Mouse (Mus musculus) spleen, adult 2 months (tissue): ENCODE measurements around the gene Rad51b.

Experiments
- CTCF ChIP-seq: fragments of 200-500 bp; IDR thresholded peaks from 2 replicates; pipeline ENCODE4 v1.5.1; 2011; ENCODE audit warnings: mild to moderate bottlenecking, inconsistent platforms; ENCODE audit not compliant: insufficient read depth, insufficient read length, insufficient replicate concordance; ENCODE audit errors: extremely low read depth
- POLR2A ChIP-seq: fragments of 200-500 bp; IDR thresholded peaks from 2 replicates; pipeline ENCODE4 v1.6.1; 2011; ENCODE audit warnings: low read depth, low read length, inconsistent platforms

DNA sequence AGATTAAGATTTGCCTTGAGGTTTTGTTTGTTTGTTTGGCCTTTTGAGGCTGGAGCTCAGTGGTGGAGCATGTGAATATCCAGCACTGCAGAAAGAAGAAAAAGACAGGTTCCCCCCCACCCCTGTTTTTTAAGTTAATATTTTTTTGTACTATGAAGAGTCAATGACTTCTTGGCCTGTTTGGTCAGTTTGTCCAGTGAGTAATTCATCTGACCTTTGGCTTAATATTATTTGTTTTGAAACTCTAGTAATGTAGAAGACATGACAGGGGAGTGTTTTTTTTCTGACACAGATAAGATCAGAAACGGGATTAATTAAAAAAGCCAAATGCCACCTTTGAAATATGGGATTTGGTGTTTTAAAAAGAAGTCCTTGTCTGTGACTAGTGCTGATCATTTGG is 107.4 kb downstream of the Rad51b start:
- TF ChIP-seq POLR2A (no peak), CTCF (no peak)
